Mouse (Mus musculus) CH12.LX (cell line): Measurements from ENCODE around the gene E130114P18Rik.

ENCODE experiments used
- CTCF ChIP-seq, 2 experiments: IDR thresholded peaks in 1 of 2; conservative IDR thresholded peaks in 1 of 2; 2 replicates each; pipeline ENCODE4 v1.5.1; 2011 to 2012; ENCODE audit warnings: low read depth in 2 of 2, low read length in 2 of 2, improper control_type of control experiment in 1 of 2, inconsistent platforms in 1 of 2, mild to moderate bottlenecking in 1 of 2, moderate library complexity in 1 of 2
- EP300 ChIP-seq: IDR thresholded peaks from 2 replicates; pipeline ENCODE4 v1.6.1; 2011; ENCODE audit warnings: low read length, improper control_type of control experiment
- HCFC1 ChIP-seq: IDR thresholded peaks from 2 replicates; pipeline ENCODE4 v1.6.1; 2012; ENCODE audit warnings: low read depth, mild to moderate bottlenecking, inconsistent platforms, low read length, improper control_type of control experiment
- MAFK ChIP-seq: IDR thresholded peaks from 2 replicates; pipeline ENCODE4 v1.6.1; 2011; ENCODE audit warnings: low read length, improper control_type of control experiment; ENCODE audit not compliant: insufficient replicate concordance
- MAX ChIP-seq: IDR thresholded peaks from 2 replicates; pipeline ENCODE4 v1.6.1; 2011; ENCODE audit warnings: low read length, improper control_type of control experiment
- NELFE ChIP-seq: IDR thresholded peaks from 2 replicates; pipeline ENCODE4 v1.6.1; 2011; ENCODE audit warnings: low read depth, low read length, improper control_type of control experiment
- POLR2A ChIP-seq: IDR thresholded peaks from 2 replicates; pipeline ENCODE4 v1.6.1; 2011; ENCODE audit warnings: low read depth, mild to moderate bottlenecking, improper control_type of control experiment, low read length
- ZKSCAN1 ChIP-seq: IDR thresholded peaks from 2 replicates; pipeline ENCODE4 v1.6.1; 2012; ENCODE audit warnings: low read depth, inconsistent platforms, low read length, improper control_type of control experiment, borderline replicate concordance

- TF ChIP-seq MAX (no peak), ZKSCAN1 (no peak), POLR2A (no peak), NELFE (no peak), EP300 (no peak), HCFC1 (no peak), CTCF (conservative IDR thresholded peaks at IDR 0.05 in 1 of 2, IDR thresholded peaks at IDR 0.05 in 1 of 2; ENCODE audit: low read depth in 2 of 2, low read length in 2 of 2) (no peak), MAFK (no peak)
Observed at GRCm38 (mm10) chr4:97778211-97779002, 529 bp upstream of the E130114P18Rik start.
